Mouse (Mus musculus) layer of hippocampus, adult 18-20 months (tissue): Measurements from ENCODE around the gene Miga2. TPM values are rescaled to one million over a fixed set of nuclear protein-coding genes. Genes with fewer than 3 reads are reported as not detected.
A peak's percentile ranks its signal among the peaks of the same experiment; 100 is the strongest.

ENCODE experiments used
- DNase-seq, 2 experiments: peaks; one replicate each; pipeline ENCODE4 v3.0.0; 2022; ENCODE audit warnings: low spot score in 2 of 2
- total RNA-seq, 2 experiments: library from RNA; stranded (reverse); gene quantifications; 2 replicates each; pipeline ENCODE4 v1.2.3; 2021

The Miga2 gene
- total RNA-seq, 2 experiments from 2014 or later = 105 to 111 TPM

GRCm38 (mm10) chr2:30393370-30393656, 29.3 kb downstream of the Miga2 start:
- DNase-seq = no peak

GRCm38 (mm10) chr2:30395757-30396156, 31.7 kb downstream of the Miga2 start:
- no peak for DNase-seq

GRCm38 (mm10) chr2:30396246-30396645, 32.2 kb downstream of the Miga2 start:
- DNase-seq = no peak

- no peak for DNase-seq
These were observed 34.0 kb downstream of the Miga2 start for GRCm38 (mm10) chr2:30397986-30398512.

GRCm38 (mm10) chr2:30399191-30400171, 35.4 kb downstream of the Miga2 start:
- no peak for DNase-seq

- DNase-seq = no peak
These were observed 37.5 kb downstream of the Miga2 start for GRCm38 (mm10) chr2:30401581-30401980.

- DNase-seq = no peak
These were observed 38.4 kb downstream of the Miga2 start for GRCm38 (mm10) chr2:30402351-30402826.

GRCm38 (mm10) chr2:30402843-30403242, 38.8 kb downstream of the Miga2 start:
- no peak for DNase-seq

- DNase-seq = no peak
These were observed 39.8 kb downstream of the Miga2 start for GRCm38 (mm10) chr2:30403870-30404269.

- no peak for DNase-seq
These were observed 43.2 kb downstream of the Miga2 start for GRCm38 (mm10) chr2:30407221-30407620.

- no peak for DNase-seq
These were observed 43.7 kb downstream of the Miga2 start for GRCm38 (mm10) chr2:30407778-30408177.

GRCm38 (mm10) chr2:30408452-30409100, 44.5 kb downstream of the Miga2 start:
- DNase-seq = no peak

- DNase-seq = no peak
These were observed 45.6 kb downstream of the Miga2 start for GRCm38 (mm10) chr2:30409454-30410176.

GRCm38 (mm10) chr2:30413038-30413973, 49.3 kb downstream of the Miga2 start:
- DNase-seq = peak; percentile 54 to 60

GRCm38 (mm10) chr2:30414101-30414500, 50.1 kb downstream of the Miga2 start:
- no peak for DNase-seq

- DNase-seq = no peak
These were observed 50.6 kb downstream of the Miga2 start for GRCm38 (mm10) chr2:30414681-30415080.

- DNase-seq = peak; percentile 90 to 92
These were observed 51.3 kb downstream of the Miga2 start, which contains the start of gene Crat for GRCm38 (mm10) chr2:30415157-30415935. Crat (minus strand) TSS chr2:30415813.

- peak; percentile 90 to 95 for DNase-seq
These were observed 52.1 kb downstream of the Miga2 start, which contains the start of gene Ptpa for GRCm38 (mm10) chr2:30415936-30416648. Ptpa (plus strand) TSS chr2:30416039.

GRCm38 (mm10) chr2:30416649-30416965, 52.6 kb downstream of the Miga2 start:
- DNase-seq = no peak
